Mouse (Mus musculus) liver, postnatal 0 days (tissue): ENCODE data around the gene Carmil2.

Experiments used
- CTCF ChIP-seq: sonication (generic); IDR thresholded peaks from 2 replicates; pipeline ENCODE4 v1.5.1; 2016; ENCODE audit warnings: antibody characterized with exemption, low read depth
- EP300 ChIP-seq: IDR thresholded peaks from 2 replicates; pipeline ENCODE4 v1.6.1; 2016; ENCODE audit warnings: antibody characterized with exemption, low read depth, mild to moderate bottlenecking

DNA sequence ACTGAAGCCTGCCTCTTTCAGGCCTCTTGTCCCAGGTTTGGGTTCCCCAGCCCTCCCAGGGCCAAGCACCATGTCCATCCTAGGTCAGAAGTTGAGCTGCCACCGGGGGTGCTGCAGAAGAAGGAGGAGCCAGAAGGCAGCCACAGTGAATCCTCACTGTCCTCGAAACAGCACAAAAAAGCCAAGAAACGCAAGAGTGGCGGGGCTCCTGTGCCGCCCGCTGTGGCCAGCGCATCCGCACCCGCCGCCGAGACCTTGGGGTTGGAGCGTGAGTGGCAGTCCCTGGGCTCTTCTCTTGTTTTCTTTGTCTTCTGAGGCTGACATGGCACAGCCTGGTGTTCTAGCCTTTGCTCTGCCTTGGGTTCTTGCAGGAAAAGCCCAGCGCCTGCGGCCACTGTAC is 23.2 kb downstream of the Carmil2 start:
- no peak for TF ChIP-seq CTCF
- no peak for TF ChIP-seq EP300
